Mouse (Mus musculus) neural tube, embryonic 11.5 days (tissue): ENCODE measurements around the gene Slc22a23. TPM values are rescaled to one million over a fixed set of nuclear protein-coding genes. Genes with fewer than 3 reads are reported as not detected.

Experiments
- ATAC-seq: fragments of 200-750 bp; cut with Nextera tagmentation; 2 replicates; pipeline ENCODE4 v1.8.0; 2017; ENCODE audit warnings: moderate number of reproducible peaks, mild to moderate bottlenecking, moderate TSS enrichment, moderate library complexity; ENCODE audit not compliant: insufficient read depth, low FRiP score, low TSS enrichment
- DNase-seq: peaks from one replicate; pipeline ENCODE4 v3.0.0-alpha.2; 2015; ENCODE audit warnings: low spot score
- H3K27ac ChIP-seq: fragments of 300-500 bp; sonication (generic); 2 replicates; pipeline ENCODE4 v1.5.1; 2014; ENCODE audit warnings: low read depth, mild to moderate bottlenecking, low read length
- H3K27me3 ChIP-seq: fragments of 300-500 bp; sonication (generic); 2 replicates; pipeline ENCODE4 v1.6.1; 2014; ENCODE audit warnings: mild to moderate bottlenecking, low read length, mixed read lengths; ENCODE audit not compliant: control insufficient read depth, insufficient read depth
- H3K36me3 ChIP-seq: fragments of 300-500 bp; sonication (generic); 2 replicates; pipeline ENCODE4 v1.6.1; 2014; ENCODE audit warnings: mild to moderate bottlenecking, low read length, moderate library complexity, mixed read lengths; ENCODE audit not compliant: control insufficient read depth, insufficient read depth
- H3K4me1 ChIP-seq: fragments of 300-500 bp; sonication (generic); 2 replicates; pipeline ENCODE4 v1.6.1; 2014; ENCODE audit warnings: low read length, mixed read lengths; ENCODE audit not compliant: control insufficient read depth, insufficient read depth
- H3K4me2 ChIP-seq: fragments of 300-500 bp; sonication (generic); 2 replicates; pipeline ENCODE4 v1.6.1; 2014; ENCODE audit warnings: low read depth, mild to moderate bottlenecking, moderate library complexity
- H3K4me3 ChIP-seq: fragments of 300-500 bp; sonication (generic); 2 replicates; pipeline ENCODE4 v1.5.1; 2014; ENCODE audit warnings: low read depth, low read length
- H3K9ac ChIP-seq: fragments of 300-500 bp; sonication (generic); 2 replicates; pipeline ENCODE4 v1.6.1; 2014; ENCODE audit warnings: mild to moderate bottlenecking, low read length
- H3K9me3 ChIP-seq: fragments of 300-500 bp; sonication (generic); 2 replicates; pipeline ENCODE4 v1.6.1; 2016; ENCODE audit warnings: low read length; ENCODE audit not compliant: control insufficient read depth
- WGBS: fragments of 180-500 bp; shearing (Covaris S2); extraction: QIAGEN DNeasy Blood & Tissue Kit; methylation state at CpG from one replicate; pipeline ENCODE4 v1.1.7; 2014; 5-methylcytosine and 5-hydroxymethylcytosine counted together
- polyA plus RNA-seq: library from polyadenylated mRNA; unstranded; fragments of >200 nt; fragmentation: Nextera tagmentation; extraction: Ambion mirVana; gene quantifications from 2 replicates; pipeline ENCODE4 v1.2.1, GENCODE M21; 2014

The Slc22a23 gene
- polyA plus RNA-seq, 1 experiment from 2014 or later = 13.3 TPM

GRCm38 (mm10) chr13:34311593-34311992 lies 33.4 kb downstream of the Slc22a23 start:
- Histone ChIP-seq H3K9me3 (no peaks in the 10 kb centered on the region), H3K27ac (no peak overlapping the region), H3K4me3 (no peak overlapping the region), H3K9ac (no peak overlapping the region), H3K4me2 (no peak overlapping the region), H3K27me3 (no peaks in the 10 kb centered on the region), H3K36me3 (no peaks in the 10 kb centered on the region), H3K4me1 (no peaks in the 10 kb centered on the region)
- 77% methylated on average over 2 of the region's 2 CpGs for WGBS
- ATAC-seq (no peak), DNase-seq (no peak)

GRCm38 (mm10) chr13:34308604-34308927 lies 36.4 kb downstream of the Slc22a23 start:
- WGBS = 92% methylated on average over 3 of the region's 3 CpGs
- Histone ChIP-seq H3K9ac (no peak overlapping the region), H3K4me3 (no peak overlapping the region), H3K36me3 (no peaks in the 10 kb centered on the region), H3K4me1 (no peaks in the 10 kb centered on the region), H3K27me3 (no peaks in the 10 kb centered on the region), H3K4me2 (no peak overlapping the region), H3K27ac (no peak overlapping the region), H3K9me3 (no peaks in the 10 kb centered on the region)
- DNase-seq = no peak
- ATAC-seq = no peak

GRCm38 (mm10) chr13:34307696-34308603 lies 37.0 kb downstream of the Slc22a23 start:
- 56% methylated on average over 7 of the region's 7 CpGs for WGBS
- no peaks in the 10 kb centered on the region for H3K36me3 ChIP-seq
- no peaks in the 10 kb centered on the region for H3K27me3 ChIP-seq
- no peak for DNase-seq
- H3K4me1 ChIP-seq = no peaks in the 10 kb centered on the region
- no peak for ATAC-seq
- no peaks in the 10 kb centered on the region for H3K9me3 ChIP-seq
- H3K4me3 ChIP-seq = no peak overlapping the region
- no peak overlapping the region for H3K27ac ChIP-seq
- no peak overlapping the region for H3K4me2 ChIP-seq
- no peak overlapping the region for H3K9ac ChIP-seq

- DNase-seq (no peak), ATAC-seq (no peak)
- no peaks in the 10 kb centered on the region for H3K36me3 ChIP-seq
- no peaks in the 10 kb centered on the region for H3K4me1 ChIP-seq
- H3K9ac ChIP-seq = no peak overlapping the region
- H3K4me2 ChIP-seq = no peak overlapping the region
- H3K4me3 ChIP-seq = no peak overlapping the region
- H3K27ac ChIP-seq = no peak overlapping the region
- H3K9me3 ChIP-seq = no peaks in the 10 kb centered on the region
- WGBS = 87% methylated on average over 2 of the region's 2 CpGs
- H3K27me3 ChIP-seq = no peaks in the 10 kb centered on the region
Measured at GRCm38 (mm10) chr13:34305964-34306671, 38.9 kb downstream of the Slc22a23 start.

- Histone ChIP-seq H3K36me3 (no peaks in the 10 kb centered on the region), H3K4me3 (no peak overlapping the region), H3K4me1 (no peaks in the 10 kb centered on the region), H3K9ac (no peak overlapping the region), H3K27ac (no peak overlapping the region), H3K27me3 (no peaks in the 10 kb centered on the region), H3K4me2 (no peak overlapping the region), H3K9me3 (no peaks in the 10 kb centered on the region)
- ATAC-seq (no peak), DNase-seq (no peak)
- WGBS = 94% methylated on average over 3 of the region's 3 CpGs
Measured at GRCm38 (mm10) chr13:34304896-34305295, 40.1 kb downstream of the Slc22a23 start.

GRCm38 (mm10) chr13:34303386-34304016 lies 41.5 kb downstream of the Slc22a23 start:
- no peak for ATAC-seq
- DNase-seq = no peak
- 76% methylated on average over 6 of the region's 6 CpGs for WGBS
- Histone ChIP-seq H3K36me3 (no peaks in the 10 kb centered on the region), H3K27ac (no peak overlapping the region), H3K4me3 (no peak overlapping the region), H3K9ac (no peak overlapping the region), H3K9me3 (no peaks in the 10 kb centered on the region), H3K27me3 (no peaks in the 10 kb centered on the region), H3K4me2 (no peak overlapping the region), H3K4me1 (no peaks in the 10 kb centered on the region)

- H3K4me1 ChIP-seq = no peaks in the 10 kb centered on the region
- H3K4me3 ChIP-seq = no peak overlapping the region
- 52% methylated on average over 3 of the region's 3 CpGs for WGBS
- ATAC-seq (no peak), DNase-seq (no peak)
- no peaks in the 10 kb centered on the region for H3K27me3 ChIP-seq
- no peaks in the 10 kb centered on the region for H3K36me3 ChIP-seq
- no peak overlapping the region for H3K4me2 ChIP-seq
- H3K9ac ChIP-seq = no peak overlapping the region
- no peaks in the 10 kb centered on the region for H3K9me3 ChIP-seq
- no peak overlapping the region for H3K27ac ChIP-seq
Measured at GRCm38 (mm10) chr13:34301585-34301984, 43.4 kb downstream of the Slc22a23 start.

GRCm38 (mm10) chr13:34299351-34300333 lies 45.3 kb downstream of the Slc22a23 start:
- no peak overlapping the region for H3K27ac ChIP-seq
- H3K4me2 ChIP-seq = no peak overlapping the region
- WGBS = 85% methylated on average over 7 of the region's 7 CpGs
- no peak for DNase-seq
- ATAC-seq = no peak
- no peaks in the 10 kb centered on the region for H3K4me1 ChIP-seq
- H3K9me3 ChIP-seq = no peaks in the 10 kb centered on the region
- no peaks in the 10 kb centered on the region for H3K36me3 ChIP-seq
- H3K27me3 ChIP-seq = no peaks in the 10 kb centered on the region
- no peak overlapping the region for H3K9ac ChIP-seq
- no peak overlapping the region for H3K4me3 ChIP-seq
